Mouse (Mus musculus) kidney, postnatal 36 days (tissue): ENCODE measurements around the gene Prl8a8.

Experiments used
- DNase-seq, 2 experiments: peaks; one replicate each; pipeline ENCODE4 v3.0.0; 2021 to 2022; ENCODE audit warnings: mixed read lengths in 2 of 2

Prl8a8 gene

DNA sequence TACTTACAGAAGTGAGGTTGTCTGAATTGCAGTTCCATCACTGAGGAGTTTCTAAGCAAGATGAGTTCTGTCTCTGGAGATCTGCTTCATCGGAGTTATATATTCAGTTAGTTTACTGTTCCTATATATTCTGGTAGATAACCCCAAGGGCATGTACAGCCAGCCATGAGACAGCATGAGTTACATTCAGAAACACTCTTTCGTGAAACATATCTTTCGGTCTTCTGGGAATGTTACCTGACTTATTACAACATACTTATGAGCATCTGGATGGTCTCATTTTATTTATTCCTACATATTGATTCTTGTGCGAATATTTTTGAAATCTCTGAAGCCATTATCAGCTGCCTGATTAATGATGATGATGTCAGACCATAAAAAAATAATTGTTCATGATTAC, at the start of gene Prl8a8:
TSS of gene Prl8a8 (minus strand) at position 101 of the 400 bp plus-strand sequence.
- no peak for DNase-seq

DNA sequence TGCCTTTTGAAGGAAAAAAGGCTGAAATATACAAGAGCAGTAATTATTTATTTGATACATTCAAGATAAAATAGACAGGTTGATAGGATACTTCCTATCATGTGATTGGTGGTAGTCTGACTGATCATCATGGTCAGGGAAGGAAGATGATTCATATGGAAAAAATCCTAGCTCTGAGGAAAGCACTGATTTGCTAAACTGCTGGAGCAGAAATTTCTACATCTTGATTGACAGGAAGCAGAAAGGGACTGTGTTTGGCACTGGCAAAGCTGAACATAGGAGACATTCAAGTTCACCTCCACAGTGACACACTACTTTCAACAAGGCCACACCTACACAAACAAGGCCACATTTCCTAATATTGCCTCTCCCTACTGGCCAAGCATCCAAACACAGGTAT, 40.3 kb upstream of the Prl8a8 start:
- DNase-seq: no peak

DNA sequence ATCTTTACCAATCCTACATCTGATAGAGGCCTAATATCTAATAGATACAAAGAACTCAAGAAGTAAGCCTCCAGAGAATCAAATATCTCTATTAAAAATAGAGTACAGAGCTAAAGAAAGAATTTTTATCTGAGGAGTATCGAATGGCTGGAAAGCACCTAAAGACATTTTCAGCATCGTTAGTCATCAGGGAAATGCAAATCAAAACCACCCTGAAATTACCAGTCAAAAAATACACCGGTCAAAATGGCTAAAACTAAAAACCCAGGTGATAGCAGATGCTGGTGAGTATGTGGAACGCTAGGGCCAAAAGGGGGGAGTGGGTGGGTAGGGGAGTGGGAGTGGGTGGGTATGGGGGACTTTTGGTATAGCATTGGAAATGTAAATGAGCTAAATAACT, 10.1 kb upstream of the Prl8a8 start:
- no peak for DNase-seq

DNA sequence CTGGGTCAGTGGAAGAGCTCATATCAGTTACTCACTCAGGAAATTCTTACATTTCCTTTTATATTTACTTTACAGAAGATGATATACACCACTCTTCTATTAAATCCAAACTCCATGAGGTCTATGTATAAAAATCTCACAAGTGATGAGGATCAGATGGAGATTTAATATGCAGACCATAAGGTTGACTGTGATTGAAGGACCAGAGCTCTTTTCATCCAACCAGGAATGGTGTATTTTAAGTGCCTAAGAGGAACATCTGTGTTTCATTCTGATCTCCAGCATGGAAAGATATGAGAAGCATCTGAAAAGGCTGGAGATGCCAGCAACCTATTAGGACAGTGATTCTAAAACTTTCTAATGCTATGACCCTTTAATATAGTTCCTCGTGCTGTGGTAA, 5.4 kb downstream of the Prl8a8 start:
- DNase-seq: no peak
